Mouse (Mus musculus) cerebellum, adult 9-11 months (tissue): Measurements from ENCODE around the gene Lao1.

ENCODE experiments used
- DNase-seq: peaks from one replicate; pipeline ENCODE4 v3.0.0; 2022

Lao1 gene

DNA sequence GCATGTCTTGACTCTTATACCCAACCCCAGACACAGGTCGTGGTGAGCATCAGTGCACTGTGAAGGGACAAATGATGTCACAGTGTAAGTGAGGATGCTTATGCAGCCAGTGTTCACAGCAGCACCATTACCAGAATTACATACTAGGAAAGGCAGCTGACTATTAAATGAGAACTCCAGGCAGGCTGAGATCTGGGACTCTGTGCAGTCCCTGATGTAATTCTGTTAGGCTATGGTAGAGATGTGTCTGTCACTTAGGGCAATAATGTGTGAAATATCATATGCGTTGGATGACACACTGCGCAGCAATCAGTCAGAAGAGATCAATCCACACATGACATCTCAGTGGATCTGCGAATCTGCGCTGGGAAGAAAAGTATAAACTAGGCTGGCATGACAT, 55.7 kb downstream of the Lao1 start:
- DNase-seq, result no peak
